Mouse (Mus musculus): ENCODE results near the gene Tor4a.

Gene Tor4a

DNA sequence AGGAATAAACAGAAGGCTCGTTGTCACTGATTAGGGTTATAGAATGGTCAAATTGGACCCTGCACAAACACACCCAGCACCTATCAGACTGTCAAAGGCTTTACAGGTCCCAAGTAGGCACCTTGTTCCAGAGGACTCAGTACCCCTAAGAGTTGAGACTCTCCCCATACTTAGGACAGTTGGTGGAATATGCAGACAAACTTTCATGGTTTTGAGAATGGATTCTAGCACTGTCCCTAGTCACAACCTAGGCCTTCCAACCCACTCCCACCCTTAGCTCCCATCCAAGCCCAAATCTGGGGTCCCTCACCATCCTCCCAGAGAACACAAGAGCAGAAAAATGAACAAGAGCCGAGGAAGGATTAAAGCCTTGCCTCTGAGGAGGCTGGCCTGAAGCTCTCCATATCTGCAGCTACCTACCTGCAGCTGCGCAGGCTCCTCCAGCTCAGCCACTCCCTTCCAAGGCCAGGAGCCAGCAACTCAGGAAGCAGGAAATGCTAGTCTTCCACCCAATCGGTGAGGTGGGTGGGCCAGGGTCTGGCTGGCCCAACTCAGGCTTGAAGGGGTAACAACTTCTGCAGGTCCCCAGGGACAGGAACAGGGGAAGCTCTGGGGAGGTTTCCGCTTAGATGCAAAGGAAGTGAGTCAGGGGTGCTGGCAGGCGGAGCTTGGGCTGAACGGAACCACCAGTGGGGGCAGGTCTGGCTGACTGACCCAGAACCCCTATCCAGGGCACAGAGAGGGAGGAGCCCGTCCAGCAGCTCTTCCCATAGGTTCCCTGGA, at the start of gene Tor4a:
Gene Tor4a (minus strand): TSS at position 715 of the 783 bp plus-strand sequence.
- no peak for DNase-seq

DNA sequence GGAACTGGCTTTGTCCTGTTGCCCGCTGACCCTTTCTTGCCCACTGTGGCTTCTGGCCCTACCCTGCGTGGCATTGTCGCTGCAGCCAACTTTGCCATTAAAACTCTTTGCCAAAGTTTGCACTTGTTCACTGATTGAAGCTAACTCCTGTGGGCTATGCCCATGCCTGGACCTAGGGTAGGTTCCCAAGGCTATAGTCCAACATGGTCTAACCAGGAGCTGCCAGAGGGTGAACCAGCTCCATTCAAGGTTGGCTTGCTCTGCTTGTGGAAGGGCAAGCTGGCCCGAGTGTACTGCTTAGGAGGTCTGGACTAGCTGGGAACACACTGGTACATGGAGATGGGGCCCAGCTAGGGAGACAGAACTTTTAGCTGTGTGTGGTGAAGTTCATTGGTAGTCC, 47.5 kb upstream of the Tor4a start:
- DNase-seq: no peak

DNA sequence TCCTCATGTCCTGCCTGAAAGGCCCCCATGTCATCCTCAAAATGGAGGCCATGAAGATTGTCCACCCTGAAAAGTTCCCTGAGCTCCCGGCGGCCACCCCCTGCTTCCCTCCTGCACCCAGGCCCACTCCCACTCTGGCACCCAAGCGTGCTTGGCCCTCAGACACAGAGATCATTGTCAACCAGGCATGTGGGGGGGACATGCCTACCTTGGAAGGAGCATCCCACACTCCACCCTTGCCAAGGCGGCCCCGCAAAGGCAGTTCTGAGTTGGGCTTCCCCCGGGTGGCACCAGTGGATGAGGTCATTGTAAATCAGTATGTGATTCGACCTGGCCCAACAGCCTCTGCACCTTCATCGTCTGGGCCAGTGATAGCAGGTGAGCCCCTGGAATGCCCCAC, 46.7 kb upstream of the Tor4a start:
- DNase-seq: peak; percentile 63

DNA sequence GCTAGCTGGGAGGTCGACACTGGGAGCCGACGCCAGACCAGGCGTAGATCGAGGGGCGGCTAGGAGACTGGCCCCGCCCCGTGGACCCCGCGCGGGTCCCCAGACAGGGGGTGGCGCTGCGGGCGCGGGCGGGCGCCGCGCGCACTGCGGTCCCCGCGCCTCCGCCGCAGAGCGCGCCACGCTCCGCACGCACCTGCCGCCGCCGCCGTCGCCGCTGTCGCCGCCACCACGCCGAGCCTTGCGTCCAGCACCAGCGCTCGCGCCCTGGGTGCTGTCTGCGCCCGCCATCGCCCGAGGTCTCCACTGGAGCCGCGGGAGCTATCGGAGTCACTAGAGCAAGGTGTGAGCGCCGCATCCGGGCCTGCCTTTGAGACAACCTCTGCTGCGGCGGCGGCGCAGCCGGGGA, 45.4 kb upstream of the Tor4a start, which contains the start of the genes Rnf208 and Cysrt1:
Gene Rnf208 (plus strand): TSS at position 155 of the 406 bp plus-strand sequence.
Gene Cysrt1 (minus strand): TSS at position 352 of the 406 bp plus-strand sequence.
- DNase-seq: peak; percentile 68

DNA sequence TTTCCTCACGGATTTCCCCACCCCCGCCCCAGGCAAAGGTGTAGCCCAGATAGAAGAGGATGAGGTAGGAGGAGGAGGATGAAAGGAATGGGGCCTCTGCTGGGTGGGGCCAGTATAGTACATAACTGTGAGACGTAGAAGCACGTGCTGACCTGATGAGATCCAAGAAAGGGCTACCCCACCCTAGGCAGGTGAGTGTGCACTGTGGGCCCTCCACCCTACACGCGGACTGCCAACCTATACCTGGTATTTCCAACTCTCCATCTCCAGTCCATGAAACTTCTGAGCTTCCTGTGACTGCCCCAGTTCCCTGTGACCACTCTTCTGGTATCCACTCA, 44.7 kb upstream of the Tor4a start:
- DNase-seq: peak; percentile 60

DNA sequence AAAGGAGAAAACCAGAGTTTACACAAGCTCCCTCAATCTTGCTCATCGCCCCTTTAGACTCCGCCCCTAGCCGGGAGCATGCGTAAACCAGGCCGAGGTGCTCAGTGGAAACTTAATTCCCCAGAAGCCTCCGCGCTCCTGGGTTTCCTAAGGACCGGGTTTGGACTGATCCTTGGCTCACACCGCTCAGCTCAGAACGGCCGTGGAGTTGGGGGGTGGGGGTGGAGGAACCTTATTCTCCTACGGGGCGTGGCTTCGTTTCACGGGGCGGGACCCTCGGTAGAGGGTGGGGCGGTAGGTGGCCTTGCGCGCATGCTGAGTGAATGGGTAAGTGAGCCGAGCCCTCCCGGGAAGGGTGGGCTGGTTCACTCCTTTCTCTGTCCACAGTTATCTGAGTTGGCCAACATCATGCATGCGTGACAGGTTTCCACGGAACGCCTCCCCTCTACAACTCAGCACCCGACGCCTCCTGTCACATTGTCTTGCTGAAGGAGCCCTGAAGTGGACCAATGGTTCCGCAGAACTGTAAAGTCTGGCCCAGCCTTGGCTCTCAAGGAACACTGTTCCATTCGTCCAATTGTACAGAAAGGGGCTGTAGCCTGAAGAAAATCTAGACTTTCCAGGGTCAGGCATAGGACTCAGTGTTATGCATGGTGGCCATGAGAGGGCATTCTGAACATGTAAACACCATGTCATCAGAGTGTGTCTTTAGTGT, 44.2 kb upstream of the Tor4a start:
- peak; percentile 83 for DNase-seq

DNA sequence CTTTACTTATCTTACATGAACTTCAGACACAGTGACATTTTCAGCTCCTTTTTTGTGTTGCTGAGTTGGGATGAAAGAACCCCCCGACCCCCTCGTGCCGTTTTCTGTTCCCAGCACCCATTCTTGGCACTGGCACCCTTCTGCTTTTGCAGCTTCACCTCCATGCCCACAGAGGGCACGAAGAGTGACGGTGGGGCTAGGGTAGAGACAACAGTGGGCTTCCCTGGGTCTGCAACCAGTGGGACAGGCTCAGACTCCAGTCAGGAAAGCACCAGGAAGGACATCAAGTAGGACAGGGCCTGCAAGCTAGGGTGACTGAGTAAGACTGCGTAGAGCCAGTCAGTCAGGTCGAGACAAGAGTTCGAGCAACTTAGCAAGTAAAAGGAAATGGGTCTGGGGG, 43.6 kb upstream of the Tor4a start:
- DNase-seq: peak; percentile 56

DNA sequence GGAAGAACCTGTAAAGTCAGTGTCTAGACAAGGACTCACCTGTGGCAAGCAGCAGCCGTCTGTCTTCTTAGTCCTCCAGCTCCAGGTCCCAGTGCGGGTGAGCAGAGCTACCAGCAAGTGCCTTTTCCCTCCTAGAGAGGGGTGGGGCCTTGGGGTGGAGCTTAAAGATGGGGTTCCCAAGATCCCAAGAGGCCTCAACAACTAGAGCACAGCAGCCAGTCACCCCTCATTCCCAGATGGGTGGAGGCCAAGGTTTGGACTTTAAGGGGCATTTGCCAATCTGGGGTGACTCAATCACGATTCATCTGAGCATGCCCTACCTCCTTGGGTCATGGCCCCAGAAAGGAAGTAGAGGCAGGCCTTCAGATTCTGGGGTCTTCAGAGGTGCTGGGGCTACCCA, 43.1 kb upstream of the Tor4a start:
- peak; percentile 60 for DNase-seq

DNA sequence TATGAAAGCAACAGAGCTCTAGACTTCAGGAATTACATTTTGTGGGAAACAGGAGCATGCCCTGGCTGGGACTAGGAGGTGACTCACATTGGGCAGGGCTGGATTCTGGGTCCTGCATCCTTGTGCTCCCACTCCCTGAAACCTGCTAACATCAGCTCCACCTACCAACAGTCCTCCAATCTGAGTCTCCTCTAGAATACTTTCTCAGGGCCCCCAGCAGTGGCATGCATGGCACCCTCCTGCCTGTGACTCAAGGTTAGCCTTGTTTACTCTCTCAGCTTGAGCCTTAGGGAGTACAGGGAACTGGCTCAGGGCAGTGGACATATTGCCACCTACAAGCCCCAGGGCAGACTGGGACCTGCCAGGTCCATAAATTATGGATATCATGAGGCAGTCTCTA, 41.4 kb upstream of the Tor4a start:
- no peak for DNase-seq

DNA sequence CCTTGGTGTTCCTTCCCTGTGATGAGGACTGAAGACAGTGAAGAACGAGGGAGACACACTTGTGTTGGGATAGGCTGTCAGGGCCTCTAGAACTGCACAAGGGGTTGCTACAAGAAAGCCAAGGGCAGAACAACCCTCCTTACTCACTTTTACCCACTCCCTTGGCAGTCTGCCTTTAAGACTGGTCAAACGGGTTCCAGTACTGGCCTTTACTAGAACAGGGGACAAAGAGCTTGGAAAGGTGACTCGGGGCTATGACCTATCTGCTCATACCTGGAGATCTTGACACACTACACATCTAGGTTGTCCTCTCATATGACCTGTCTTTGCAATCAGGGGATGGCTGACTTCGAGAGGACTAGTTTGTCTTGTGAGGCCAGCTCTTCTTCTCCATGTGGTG, 40.8 kb upstream of the Tor4a start:
- no peak for DNase-seq

DNA sequence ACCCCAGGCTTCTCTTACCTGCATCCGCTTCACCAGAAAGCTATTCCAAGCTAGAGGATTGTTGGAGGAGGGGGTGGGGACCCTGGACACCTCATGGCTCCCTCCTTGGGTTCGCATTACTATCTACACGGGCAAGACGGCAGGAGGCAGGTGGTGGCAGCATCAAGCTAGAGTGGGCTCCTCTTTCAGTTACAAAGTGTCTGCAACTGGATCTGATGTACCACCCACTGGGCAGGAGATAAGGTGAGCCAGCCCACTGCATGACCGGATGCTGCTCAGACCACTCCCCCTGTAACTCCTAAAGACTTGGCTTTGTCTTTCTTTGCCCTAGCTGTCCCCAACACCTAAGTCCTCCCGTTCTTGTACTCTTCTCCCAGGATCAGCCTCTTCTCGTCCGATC, 39.9 kb upstream of the Tor4a start, which contains the start of gene Rnf224:
Gene Rnf224 (minus strand): TSS at position 174 of the 400 bp plus-strand sequence.
- DNase-seq: no peak

DNA sequence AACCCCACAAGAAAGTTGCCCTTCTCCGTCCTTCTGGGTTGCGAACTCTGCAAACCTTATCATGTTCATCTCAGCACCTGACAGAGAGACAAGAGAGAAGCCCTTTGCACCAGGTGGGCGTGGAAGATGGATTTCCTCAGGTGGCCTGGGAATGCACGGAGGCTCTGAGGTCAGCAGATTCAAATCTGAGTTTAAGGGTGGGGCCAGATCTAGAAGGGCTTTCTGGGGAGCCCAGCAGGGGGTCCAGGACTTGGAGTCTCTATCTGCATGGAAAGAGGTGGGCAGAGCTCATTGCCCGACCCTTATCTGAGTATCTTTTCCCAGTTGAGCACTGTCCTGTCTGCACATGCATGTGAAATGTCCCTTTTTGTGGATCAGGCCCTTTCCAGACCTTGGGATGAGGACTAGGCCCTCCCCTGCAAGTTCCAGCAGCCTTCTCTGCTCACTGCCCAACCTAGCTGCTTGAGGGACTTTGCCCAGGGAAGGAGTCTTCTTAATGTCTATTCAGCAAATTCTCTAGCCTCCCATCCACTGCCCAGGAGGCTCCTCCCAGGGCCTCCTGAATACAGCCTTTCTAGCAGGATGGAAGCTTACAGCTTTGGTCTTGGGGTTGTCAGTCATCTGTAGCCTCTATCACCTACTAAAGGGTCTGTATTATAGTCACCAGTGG, 38.0 kb upstream of the Tor4a start:
- no peak for DNase-seq

DNA sequence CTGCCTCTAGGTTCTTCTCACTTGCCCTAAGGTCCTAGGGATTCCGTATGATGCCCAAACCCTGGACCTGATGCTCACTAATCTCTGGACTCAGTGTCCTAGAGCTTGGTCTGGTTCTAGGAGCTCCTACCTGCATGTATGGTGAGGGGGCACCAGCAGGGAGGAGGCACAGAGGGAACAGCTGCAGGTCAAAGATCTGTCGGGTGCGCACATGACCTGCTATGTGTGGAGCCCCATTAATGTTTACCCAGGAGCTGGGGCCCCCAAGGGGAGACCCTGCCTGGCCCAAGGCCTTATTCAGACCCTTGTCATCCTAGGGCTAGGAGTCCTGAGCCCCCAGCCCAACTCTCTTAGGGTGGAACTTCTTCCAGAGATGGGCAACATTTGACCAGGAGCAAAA, 37.4 kb upstream of the Tor4a start, which contains the start of gene Slc34a3:
Gene Slc34a3 (minus strand): TSS at position 315 of the 400 bp plus-strand sequence.
- DNase-seq: no peak

DNA sequence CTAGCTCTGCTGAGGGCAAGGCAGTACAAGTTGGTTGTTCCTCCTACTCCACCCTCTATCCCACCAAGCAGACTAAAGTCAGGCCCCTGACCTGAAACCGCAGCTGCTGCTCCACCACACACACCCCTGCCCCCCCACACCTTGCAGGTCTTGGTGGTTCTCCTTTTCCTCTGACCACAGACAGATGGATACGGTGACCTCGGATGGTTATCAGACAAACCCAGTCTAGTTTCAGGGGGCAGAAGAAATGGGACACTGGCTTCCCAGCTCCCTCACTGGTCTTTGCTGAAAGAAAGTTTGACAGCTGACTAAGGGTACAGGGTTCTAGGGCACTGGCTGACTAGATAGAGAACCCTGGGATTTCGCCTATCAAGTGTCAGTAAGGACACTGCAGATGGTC, 36.7 kb upstream of the Tor4a start:
- no peak for DNase-seq

DNA sequence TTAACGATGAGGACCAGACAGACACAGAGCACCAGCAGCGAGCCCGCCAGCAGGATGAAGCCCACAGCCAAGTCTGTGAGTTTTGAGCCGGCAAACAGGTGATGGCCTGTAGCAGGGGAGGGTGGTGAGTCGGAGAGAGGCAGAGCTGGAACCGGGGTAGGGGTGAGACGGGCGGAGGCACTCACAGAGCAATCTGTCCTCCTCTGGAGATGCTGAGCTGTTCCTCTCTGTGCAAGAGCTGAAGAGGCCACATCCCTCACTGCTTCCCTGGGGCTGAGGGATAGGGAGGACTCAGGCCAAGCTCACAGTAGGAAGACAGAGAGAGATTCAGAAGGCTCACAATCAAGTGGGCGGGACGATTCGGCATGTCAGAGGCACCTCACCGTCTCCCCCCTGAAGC, 34.4 kb upstream of the Tor4a start:
- no peak for DNase-seq

DNA sequence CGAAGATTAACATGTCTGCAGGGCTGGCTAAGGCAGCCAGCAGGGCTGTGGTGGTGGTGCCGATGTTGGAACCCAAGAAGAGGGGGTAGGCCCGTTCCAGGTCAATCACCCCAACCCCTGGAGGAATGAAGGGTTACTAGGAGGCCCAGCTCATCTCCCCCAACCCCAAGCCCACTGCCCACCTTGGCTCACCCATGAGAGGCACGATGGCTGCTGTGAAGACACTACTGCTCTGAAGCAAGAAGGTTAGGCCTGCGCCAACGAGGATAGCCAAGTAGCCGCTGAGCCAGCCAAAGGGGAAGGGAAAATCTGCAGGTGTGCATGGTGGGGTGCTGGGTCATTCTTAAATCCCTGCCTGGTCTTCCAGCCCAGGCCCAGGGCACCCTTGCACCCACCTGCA, 33.9 kb upstream of the Tor4a start:
- no peak for DNase-seq

DNA sequence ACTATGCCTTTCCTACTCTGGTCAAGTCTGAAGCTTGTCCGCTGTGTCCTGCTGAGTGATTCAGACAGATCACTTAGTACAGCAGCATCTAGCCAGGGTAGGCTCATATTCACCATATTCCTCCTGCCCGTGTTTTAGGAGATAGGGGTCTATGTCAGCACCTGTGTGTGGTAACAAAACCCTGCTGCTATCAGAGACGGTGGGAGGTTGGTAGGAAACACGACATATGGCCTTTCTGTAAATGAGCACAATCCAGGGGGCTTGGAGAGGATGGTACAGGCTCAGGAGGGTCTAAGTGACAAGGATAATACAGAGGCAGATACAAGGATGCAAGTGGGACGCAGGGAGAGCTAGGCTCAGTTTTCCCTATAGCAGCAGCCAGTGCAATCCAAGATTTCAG, 32.9 kb upstream of the Tor4a start:
- no peak for DNase-seq

DNA sequence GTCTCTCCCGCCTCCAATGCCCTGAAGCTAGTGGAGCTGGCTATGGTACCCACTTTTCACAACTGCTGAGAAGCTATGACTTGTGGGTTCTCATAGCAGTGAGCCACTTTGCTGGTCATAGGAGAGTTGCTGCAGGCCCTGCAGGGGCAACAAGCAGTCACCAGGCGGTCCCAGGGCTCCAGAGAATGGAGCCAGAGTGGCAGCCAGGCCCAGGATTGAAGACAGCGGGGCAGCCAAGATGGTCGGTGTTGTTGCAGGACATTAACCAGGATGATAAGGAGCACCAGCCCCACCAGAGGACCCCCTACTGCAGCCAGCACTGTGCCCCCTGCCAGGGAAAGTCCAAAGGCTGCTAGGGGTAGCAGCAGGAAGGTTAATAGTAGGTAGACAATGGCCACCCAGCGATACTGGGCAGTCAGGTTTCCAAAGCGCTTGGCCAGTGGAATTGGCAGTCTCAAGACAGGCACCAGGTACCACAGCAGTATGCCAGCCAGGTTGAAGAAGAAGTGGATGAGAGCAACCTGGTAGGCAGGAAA, 32.4 kb upstream of the Tor4a start:
- peak; percentile 70 for DNase-seq

DNA sequence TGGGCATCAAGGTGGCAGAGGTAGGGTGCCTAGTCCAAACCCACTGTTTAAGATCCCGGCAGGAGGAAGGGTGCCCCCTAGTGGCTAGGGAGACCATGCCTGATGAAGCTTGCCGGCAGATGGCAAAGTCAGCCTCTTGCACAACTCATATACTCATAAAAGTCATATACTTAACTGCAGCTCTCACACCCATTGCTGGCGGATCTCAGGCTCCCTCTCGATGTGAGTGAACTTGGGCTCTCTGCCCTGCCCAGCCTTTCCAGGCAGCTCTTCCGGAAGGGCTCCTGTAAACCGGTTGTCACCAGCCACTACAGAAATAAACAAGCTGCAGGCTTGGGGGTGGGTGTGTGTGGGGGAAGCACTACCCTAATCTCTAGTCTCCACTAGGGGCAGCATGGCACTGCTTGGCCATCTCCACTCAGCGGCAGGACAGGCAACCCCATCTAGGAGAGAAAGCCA, 31.8 kb upstream of the Tor4a start:
- peak; percentile 93 for DNase-seq

DNA sequence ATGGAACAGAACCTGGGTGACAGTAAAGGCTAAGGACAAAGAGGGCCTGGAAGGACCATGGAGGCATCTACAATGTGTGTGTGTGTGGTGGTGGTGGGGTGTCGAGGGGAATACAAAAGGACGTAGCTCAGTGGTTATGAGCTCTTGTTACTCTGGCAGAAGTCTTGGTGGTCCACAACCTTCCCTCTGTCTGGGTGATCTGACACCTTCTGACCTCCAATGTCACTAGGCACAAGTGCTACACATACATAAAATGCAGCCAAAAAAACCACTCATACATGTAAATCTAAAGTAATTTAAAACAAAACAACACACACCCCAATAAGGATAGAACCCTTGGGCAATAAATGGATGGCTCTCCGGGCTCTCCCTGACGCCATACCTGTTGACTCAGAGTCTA, 30.7 kb upstream of the Tor4a start:
- DNase-seq: no peak

DNA sequence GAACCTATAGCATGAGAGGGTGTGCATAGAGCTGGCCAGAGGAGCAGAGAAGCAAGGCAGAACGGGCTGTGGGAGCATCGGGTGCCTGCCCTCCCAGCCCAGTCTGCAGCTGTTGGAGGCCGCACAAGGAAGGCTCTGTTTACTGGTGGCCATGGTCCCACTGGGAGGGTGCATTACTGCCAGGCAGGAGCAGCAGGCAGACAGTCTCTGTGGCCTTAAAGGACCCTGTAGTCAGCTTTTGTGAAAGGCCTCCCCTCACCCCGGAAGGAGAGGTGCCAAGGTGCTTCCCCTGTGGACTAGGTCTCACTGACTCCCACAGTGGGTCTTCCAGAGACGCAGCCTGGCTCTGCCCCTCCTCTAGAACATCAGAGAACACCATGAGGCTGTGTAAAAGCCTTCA, 30.2 kb upstream of the Tor4a start:
- peak; percentile 72 for DNase-seq

DNA sequence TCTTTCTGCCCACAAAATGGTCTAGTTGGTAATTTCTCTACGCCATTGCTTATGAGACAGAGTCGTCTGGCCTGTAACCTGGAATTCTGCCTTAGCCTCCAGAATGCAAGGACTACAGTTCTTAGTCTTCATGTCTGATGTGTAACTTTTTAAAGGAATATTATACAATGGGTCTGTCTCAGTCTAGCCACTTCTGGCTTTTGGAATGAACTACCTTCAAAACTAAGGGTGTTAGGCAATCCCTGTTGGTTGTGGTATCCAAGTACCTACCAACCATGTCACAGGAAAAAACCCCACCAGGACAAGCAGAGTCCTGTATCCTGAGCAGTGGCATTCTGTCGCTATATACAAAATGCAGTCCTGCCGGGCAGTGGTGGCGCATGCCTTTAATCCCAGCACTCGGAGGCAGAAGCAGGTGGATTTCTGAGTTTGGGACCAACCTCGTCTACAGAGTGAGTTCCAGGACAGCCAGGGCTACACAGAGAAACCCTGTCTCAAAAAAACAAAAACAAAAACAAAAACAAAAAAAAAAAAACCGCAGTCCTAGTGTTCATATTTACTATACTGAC, 29.2 kb upstream of the Tor4a start:
- peak; percentile 45 for DNase-seq

Measured in cerebellum, adult 9-11 months (tissue).